Mouse (Mus musculus) myocyte (in vitro differentiated cells): ENCODE measurements around the gene Tnfrsf1a.

Experiments
- CEBPB ChIP-seq: IDR thresholded peaks from 2 replicates; pipeline ENCODE4 v1.6.1; 2011; ENCODE audit warnings: mild to moderate bottlenecking, moderate library complexity; ENCODE audit not compliant: poor library complexity, insufficient read depth, severe bottlenecking
- E2F4 ChIP-seq: IDR thresholded peaks from one replicate; pipeline ENCODE4 v1.6.1; 2011; ENCODE audit warnings: mild to moderate bottlenecking, control low read depth, moderate library complexity; ENCODE audit not compliant: insufficient read depth
- MAX ChIP-seq: IDR thresholded peaks from one replicate; pipeline ENCODE4 v1.6.1; 2011; ENCODE audit warnings: low read depth, mild to moderate bottlenecking, control low read depth
- POLR2A ChIP-seq: IDR thresholded peaks from one replicate; pipeline ENCODE4 v1.6.1; 2011; ENCODE audit warnings: low read depth, mild to moderate bottlenecking, control low read depth, moderate library complexity; ENCODE audit not compliant: insufficient read length
- POLR2AphosphoS2 ChIP-seq: IDR thresholded peaks from one replicate; pipeline ENCODE4 v1.6.1; 2011; ENCODE audit warnings: low read depth, control low read depth; ENCODE audit not compliant: insufficient read length
- TCF12 ChIP-seq: IDR thresholded peaks from one replicate; pipeline ENCODE4 v1.6.1; 2011; ENCODE audit warnings: mild to moderate bottlenecking, control low read depth; ENCODE audit not compliant: poor library complexity, insufficient read depth, severe bottlenecking
- USF1 ChIP-seq: IDR thresholded peaks from one replicate; pipeline ENCODE4 v1.6.1; 2011; ENCODE audit warnings: low read depth, mild to moderate bottlenecking, control low read depth, moderate library complexity

GRCm38 (mm10) chr6:125328243-125328642, 20.9 kb upstream of the Tnfrsf1a start:
- TF ChIP-seq POLR2A = no peak
- no peak for TF ChIP-seq TCF12
- TF ChIP-seq USF1 = no peak
- no peak for TF ChIP-seq POLR2AphosphoS2
- TF ChIP-seq E2F4 = no peak
- no peak for TF ChIP-seq MAX
- no peak for TF ChIP-seq CEBPB
